Mouse (Mus musculus) lung, embryonic 16.5 days (tissue): ENCODE measurements around the gene Klf13. TPM values are rescaled to one million over a fixed set of nuclear protein-coding genes. Genes with fewer than 3 reads are reported as not detected.

Experiments
- ATAC-seq: fragments of 200-750 bp; cut with Nextera tagmentation; 2 replicates; pipeline ENCODE4 v1.8.0; 2017; ENCODE audit warnings: low read depth, mild to moderate bottlenecking, moderate library complexity
- H3K27ac ChIP-seq: fragments of 300-500 bp; sonication (generic); 2 replicates; pipeline ENCODE4 v1.5.1; 2014; ENCODE audit warnings: mild to moderate bottlenecking, control low read depth, low read length
- H3K27me3 ChIP-seq: fragments of 300-500 bp; sonication (generic); 2 replicates; pipeline ENCODE4 v1.6.1; 2014; ENCODE audit warnings: low read depth, low read length, mixed read lengths; ENCODE audit not compliant: control insufficient read depth, insufficient read depth
- H3K36me3 ChIP-seq: fragments of 300-500 bp; sonication (generic); 2 replicates; pipeline ENCODE4 v1.6.1; 2014; ENCODE audit warnings: low read length; ENCODE audit not compliant: control insufficient read depth, insufficient read depth
- H3K4me1 ChIP-seq: fragments of 300-500 bp; sonication (generic); replicated peaks from 2 replicates; pipeline ENCODE4 v1.6.1; 2014; ENCODE audit warnings: low read length, mixed read lengths; ENCODE audit not compliant: control insufficient read depth, insufficient read depth
- H3K4me2 ChIP-seq: fragments of 300-500 bp; sonication (generic); 2 replicates; pipeline ENCODE4 v1.6.1; 2014; ENCODE audit warnings: low read depth, low read length, control low read depth
- H3K4me3 ChIP-seq: fragments of 300-500 bp; sonication (generic); 2 replicates; pipeline ENCODE4 v1.5.1; 2014; ENCODE audit warnings: mild to moderate bottlenecking, low read length, control low read depth
- H3K9ac ChIP-seq: fragments of 300-500 bp; sonication (generic); 2 replicates; pipeline ENCODE4 v1.6.1; 2014; ENCODE audit warnings: low read length, control low read depth
- H3K9me3 ChIP-seq: fragments of 300-500 bp; sonication (generic); 2 replicates; pipeline ENCODE4 v1.6.1; 2016; ENCODE audit warnings: low read length; ENCODE audit not compliant: control insufficient read depth
- WGBS: fragments of 180-500 bp; shearing (Covaris S2); extraction: QIAGEN DNeasy Blood & Tissue Kit; methylation state at CpG from one replicate; pipeline ENCODE4 v1.1.7; 2014; 5-methylcytosine and 5-hydroxymethylcytosine counted together
- polyA plus RNA-seq: library from polyadenylated mRNA; unstranded; fragments of >200 nt; fragmentation: Nextera tagmentation; extraction: Ambion mirVana; gene quantifications from 2 replicates; pipeline ENCODE4 v1.2.1, GENCODE M21; 2015

Gene Klf13
- polyA plus RNA-seq, 1 experiment from 2014 or later, result 40.1 TPM

- H3K36me3 ChIP-seq, result no peaks in the 10 kb centered on the region
- peak; percentile 97 for ATAC-seq
- no peaks in the 10 kb centered on the region for H3K9me3 ChIP-seq
- 1% methylated on average over 22 of the region's 22 CpGs for WGBS
- H3K4me2 ChIP-seq, result peak overlapping the region; percentile 75
- H3K4me3 ChIP-seq, result peak overlapping the region; percentile 36
- peaks cover 25% of the 10 kb centered on the region for H3K4me1 ChIP-seq
- H3K27ac ChIP-seq, result peak overlapping the region; percentile 97
- peak overlapping the region; percentile 64 for H3K9ac ChIP-seq
- H3K27me3 ChIP-seq, result no peaks in the 10 kb centered on the region
These were observed 41.7 kb downstream of the Klf13 start for GRCm38 (mm10) chr7:63896968-63897468.

GRCm38 (mm10) chr7:63896276-63896967 lies 42.3 kb downstream of the Klf13 start:
- Histone ChIP-seq H3K4me1 (peaks cover 21% of the 10 kb centered on the region), H3K27ac (peak overlapping the region; percentile 97), H3K36me3 (0 out of 2 replicates have a peak, but pooled peaks cover under 1% of the 10 kb centered on the region), H3K4me2 (peak overlapping the region; percentile 75), H3K4me3 (peak overlapping the region; percentile 36), H3K27me3 (no peaks in the 10 kb centered on the region), H3K9ac (peak overlapping the region; percentile 64), H3K9me3 (no peaks in the 10 kb centered on the region)
- WGBS, result 23% methylated on average over 17 of the region's 17 CpGs
- ATAC-seq, result peak; percentile 21

- Histone ChIP-seq H3K4me3 (no peak overlapping the region), H3K4me1 (peaks cover 21% of the 10 kb centered on the region), H3K9me3 (no peaks in the 10 kb centered on the region), H3K27ac (no peak overlapping the region), H3K4me2 (no peak overlapping the region), H3K36me3 (peaks cover 4% of the 10 kb centered on the region), H3K27me3 (no peaks in the 10 kb centered on the region), H3K9ac (no peak overlapping the region)
- ATAC-seq, result no peak
- WGBS, result 78% methylated on average over 3 of the region's 3 CpGs
These were observed 43.5 kb downstream of the Klf13 start for GRCm38 (mm10) chr7:63895223-63895622.

GRCm38 (mm10) chr7:63894662-63895061 lies 44.1 kb downstream of the Klf13 start:
- no peak overlapping the region for H3K4me3 ChIP-seq
- ATAC-seq, result no peak
- H3K27ac ChIP-seq, result no peak overlapping the region
- no peak overlapping the region for H3K9ac ChIP-seq
- 78% methylated on average over 4 of the region's 4 CpGs for WGBS
- no peak overlapping the region for H3K4me2 ChIP-seq
- H3K4me1 ChIP-seq, result peaks cover 21% of the 10 kb centered on the region
- H3K36me3 ChIP-seq, result peaks cover 8% of the 10 kb centered on the region
- no peaks in the 10 kb centered on the region for H3K9me3 ChIP-seq
- H3K27me3 ChIP-seq, result no peaks in the 10 kb centered on the region

GRCm38 (mm10) chr7:63893729-63894128 lies 45.0 kb downstream of the Klf13 start:
- no peak overlapping the region for H3K27ac ChIP-seq
- no peak overlapping the region for H3K4me2 ChIP-seq
- H3K9me3 ChIP-seq, result no peaks in the 10 kb centered on the region
- no peak overlapping the region for H3K9ac ChIP-seq
- ATAC-seq, result no peak
- no peaks in the 10 kb centered on the region for H3K27me3 ChIP-seq
- WGBS, result 73% methylated on average over 4 of the region's 4 CpGs
- H3K36me3 ChIP-seq, result peaks cover 8% of the 10 kb centered on the region
- peaks cover 28% of the 10 kb centered on the region for H3K4me1 ChIP-seq
- no peak overlapping the region for H3K4me3 ChIP-seq

- 93% methylated on average over 5 of the region's 5 CpGs for WGBS
- Histone ChIP-seq H3K9me3 (no peaks in the 10 kb centered on the region), H3K36me3 (peaks cover 8% of the 10 kb centered on the region), H3K27me3 (no peaks in the 10 kb centered on the region), H3K4me2 (no peak overlapping the region), H3K9ac (no peak overlapping the region), H3K4me3 (no peak overlapping the region), H3K27ac (no peak overlapping the region), H3K4me1 (peaks cover 25% of the 10 kb centered on the region)
- ATAC-seq, result no peak
These were observed 45.5 kb downstream of the Klf13 start for GRCm38 (mm10) chr7:63893201-63893600.

GRCm38 (mm10) chr7:63891488-63892075 lies 47.1 kb downstream of the Klf13 start:
- Histone ChIP-seq H3K27ac (no peak overlapping the region), H3K4me3 (no peak overlapping the region), H3K4me1 (peaks cover 15% of the 10 kb centered on the region), H3K4me2 (no peak overlapping the region), H3K27me3 (no peaks in the 10 kb centered on the region), H3K9me3 (no peaks in the 10 kb centered on the region), H3K36me3 (peaks cover 8% of the 10 kb centered on the region), H3K9ac (no peak overlapping the region)
- WGBS, result 71% methylated on average over 43 of the region's 43 CpGs
- ATAC-seq, result no peak

- Histone ChIP-seq H3K4me1 (peaks cover 10% of the 10 kb centered on the region; the same call in 1 of the 2 replicates), H3K27me3 (no peaks in the 10 kb centered on the region), H3K27ac (no peak overlapping the region), H3K9ac (no peak overlapping the region), H3K4me3 (no peak overlapping the region), H3K36me3 (peaks cover 8% of the 10 kb centered on the region), H3K9me3 (no peaks in the 10 kb centered on the region), H3K4me2 (no peak overlapping the region)
- ATAC-seq, result no peak
- WGBS, result 75% methylated on average over 9 of the region's 9 CpGs
These were observed 49.4 kb downstream of the Klf13 start for GRCm38 (mm10) chr7:63889116-63889975.

GRCm38 (mm10) chr7:63888674-63889073 lies 50.0 kb downstream of the Klf13 start:
- Histone ChIP-seq H3K4me3 (no peak overlapping the region), H3K4me2 (no peak overlapping the region), H3K9me3 (no peaks in the 10 kb centered on the region), H3K27me3 (no peaks in the 10 kb centered on the region), H3K9ac (no peak overlapping the region), H3K27ac (no peak overlapping the region), H3K4me1 (peaks cover 10% of the 10 kb centered on the region; the same call in 1 of the 2 replicates), H3K36me3 (peaks cover 8% of the 10 kb centered on the region)
- no peak for ATAC-seq
- 57% methylated on average over 6 of the region's 6 CpGs for WGBS
